Mouse (Mus musculus): ENCODE measurements around the gene Ddit4.

- TF ChIP-seq FLI1 (IDR thresholded peaks at IDR 0.05; ENCODE audit: low read length), result no peak
- no peak for TF ChIP-seq GATA1 (IDR thresholded peaks at IDR 0.05; ENCODE audit: borderline replicate concordance, low read length)
These were observed 22.6 kb upstream of the Ddit4 start for GRCm38 (mm10) chr10:59974191-59974664.

Data from megakaryocyte, embryonic 14.5 days (primary cell).